Mouse (Mus musculus): ENCODE measurements around the gene Nsd1. TPM values are rescaled to one million over a fixed set of nuclear protein-coding genes. Genes with fewer than 3 reads are reported as not detected.

Gene Nsd1
- 10 to 100 TPM; 45.7 to 50.8 TPM for total RNA-seq (2021)
- long read RNA-seq, experiment 1, partial matches to known transcripts = 6 of 35 reads
- long read RNA-seq, experiment 1, other reads (novel, unspliced or antisense) = 29 of 35 reads
- long read RNA-seq, experiment 2, partial matches to known transcripts = 9 of 45 reads
- long read RNA-seq, experiment 2, other reads (novel, unspliced or antisense) = 35 of 45 reads

GRCm38 (mm10) chr13:55209649-55210192, at the start of gene Nsd1:
Nsd1 (plus strand) TSS chr13:55209782.
- no peak for DNase-seq
- intact Hi-C loops (cut with DNase I) = no loop called here

GRCm38 (mm10) chr13:55162365-55162764, 47.2 kb upstream of the Nsd1 start:
- intact Hi-C loops (cut with DNase I) = no loop called here
- DNase-seq = no peak

- intact Hi-C loops (cut with DNase I) = no loop called here
- DNase-seq = no peak
Observed at GRCm38 (mm10) chr13:55163553-55163952, 46.0 kb upstream of the Nsd1 start.

GRCm38 (mm10) chr13:55165831-55166339, 43.7 kb upstream of the Nsd1 start:
- DNase-seq = no peak
- intact Hi-C loops (cut with DNase I) = loop anchor here (5.0 kb wide), 1 partner anchor 59 kb away; the partner anchor contains the start of gene Zfp346

GRCm38 (mm10) chr13:55166806-55167725, 42.5 kb upstream of the Nsd1 start:
- no peak for DNase-seq
- intact Hi-C loops (cut with DNase I) = loop anchor here (5.0 kb wide), 1 partner anchor 60 kb away; the partner anchor contains the start of gene Zfp346

- intact Hi-C loops (cut with DNase I) = loop anchor here (5.0 kb wide), 1 partner anchor 60 kb away; the partner anchor contains the start of gene Zfp346
- no peak for DNase-seq
Observed at GRCm38 (mm10) chr13:55167798-55168197, 41.8 kb upstream of the Nsd1 start.

- intact Hi-C loops (cut with DNase I) = loop anchor here (5.0 kb wide), 1 partner anchor 61 kb away; the partner anchor contains the start of gene Zfp346
- DNase-seq = no peak
Observed at GRCm38 (mm10) chr13:55168255-55168654, 41.3 kb upstream of the Nsd1 start.

GRCm38 (mm10) chr13:55168958-55169369, 40.6 kb upstream of the Nsd1 start:
- DNase-seq = peak; percentile 63 to 68
- intact Hi-C loops (cut with DNase I) = loop anchor here (5.0 kb wide), 1 partner anchor 62 kb away; the partner anchor contains the start of gene Zfp346

- intact Hi-C loops (cut with DNase I) = no loop called here
- DNase-seq = peak; percentile 58 to 68
Observed at GRCm38 (mm10) chr13:55171517-55172335, 37.9 kb upstream of the Nsd1 start.

- DNase-seq = no peak
- intact Hi-C loops (cut with DNase I) = no loop called here
Observed at GRCm38 (mm10) chr13:55172336-55172770, 37.2 kb upstream of the Nsd1 start.

GRCm38 (mm10) chr13:55174347-55174746, 35.2 kb upstream of the Nsd1 start:
- intact Hi-C loops (cut with DNase I) = no loop called here
- DNase-seq = no peak

GRCm38 (mm10) chr13:55176265-55176664, 33.3 kb upstream of the Nsd1 start:
- no peak for DNase-seq
- intact Hi-C loops (cut with DNase I) = loop anchor here (5.0 kb wide), 1 partner anchor 379 kb away; no protein-coding TSS in a partner anchor

GRCm38 (mm10) chr13:55177903-55178496, 31.6 kb upstream of the Nsd1 start:
- intact Hi-C loops (cut with DNase I) = loop anchor here (2.0 to 5.0 kb wide), 2 partner anchors 43 to 381 kb away; no protein-coding TSS in a partner anchor
- DNase-seq = peak in 1 of 2 experiments; percentile 60

GRCm38 (mm10) chr13:55178556-55178955, 31.0 kb upstream of the Nsd1 start:
- DNase-seq = peak; percentile 45 to 67
- intact Hi-C loops (cut with DNase I) = loop anchor here (2.0 to 5.0 kb wide), 2 partner anchors 44 to 381 kb away; no protein-coding TSS in a partner anchor

GRCm38 (mm10) chr13:55179591-55179990, 30.0 kb upstream of the Nsd1 start:
- DNase-seq = no peak
- intact Hi-C loops (cut with DNase I) = loop anchor here (2.0 to 5.0 kb wide), 2 partner anchors 45 to 382 kb away; no protein-coding TSS in a partner anchor

- intact Hi-C loops (cut with DNase I) = no loop called here
- DNase-seq = no peak
Observed at GRCm38 (mm10) chr13:55181786-55182172, 27.8 kb upstream of the Nsd1 start.

- intact Hi-C loops (cut with DNase I) = no loop called here
- DNase-seq = peak; percentile 65 to 78
Observed at GRCm38 (mm10) chr13:55182173-55182894, 27.2 kb upstream of the Nsd1 start.

GRCm38 (mm10) chr13:55183382-55183781, 26.2 kb upstream of the Nsd1 start:
- intact Hi-C loops (cut with DNase I) = no loop called here
- no peak for DNase-seq

All from gastrocnemius, postnatal 36 days (tissue).